Mouse (Mus musculus) neural tube, embryonic 15.5 days (tissue): ENCODE measurements around the gene Gm14226. TPM values are rescaled to one million over a fixed set of nuclear protein-coding genes. Genes with fewer than 3 reads are reported as not detected.

Source experiments
- ATAC-seq: fragments of 200-750 bp; cut with Nextera tagmentation; 2 replicates; pipeline ENCODE4 v1.8.0; 2017; ENCODE audit warnings: mild to moderate bottlenecking, moderate TSS enrichment, moderate library complexity; ENCODE audit not compliant: low FRiP score
- H3K27ac ChIP-seq: fragments of 300-500 bp; sonication (generic); replicated peaks from 2 replicates; pipeline ENCODE4 v1.5.1; 2015; ENCODE audit warnings: mild to moderate bottlenecking, inconsistent platforms
- H3K27me3 ChIP-seq: fragments of 300-500 bp; sonication (generic); replicated peaks from 2 replicates; pipeline ENCODE4 v1.6.1; 2015; ENCODE audit warnings: inconsistent platforms
- H3K36me3 ChIP-seq: fragments of 300-500 bp; sonication (generic); 2 replicates; pipeline ENCODE4 v1.6.1; 2015; ENCODE audit warnings: inconsistent platforms
- H3K4me1 ChIP-seq: fragments of 300-500 bp; sonication (generic); 2 replicates; pipeline ENCODE4 v1.6.1; 2015; ENCODE audit warnings: inconsistent platforms
- H3K4me2 ChIP-seq: fragments of 300-500 bp; sonication (generic); 2 replicates; pipeline ENCODE4 v1.6.1; 2015; ENCODE audit warnings: inconsistent platforms, mild to moderate bottlenecking, moderate library complexity
- H3K4me3 ChIP-seq: fragments of 300-500 bp; sonication (generic); replicated peaks from 2 replicates; pipeline ENCODE4 v1.5.1; 2015; ENCODE audit warnings: mild to moderate bottlenecking, inconsistent platforms
- H3K9ac ChIP-seq: fragments of 300-500 bp; sonication (generic); replicated peaks from 2 replicates; pipeline ENCODE4 v1.6.1; 2015; ENCODE audit warnings: mild to moderate bottlenecking, inconsistent platforms
- H3K9me3 ChIP-seq: fragments of 300-500 bp; sonication (generic); replicated peaks from 2 replicates; pipeline ENCODE4 v1.6.1; 2016; ENCODE audit warnings: inconsistent platforms
- WGBS: fragments of 180-500 bp; shearing (Covaris S2); methylation state at CpG from one replicate; pipeline ENCODE4 v1.1.7; 2015; ENCODE audit warnings: mixed read lengths; 5-methylcytosine and 5-hydroxymethylcytosine counted together
- polyA plus RNA-seq: library from polyadenylated mRNA; unstranded; fragments of >200 nt; fragmentation: Nextera tagmentation; extraction: Ambion mirVana; gene quantifications from 2 replicates; pipeline ENCODE4 v1.2.1, GENCODE M21; 2015

Gene Gm14226
- polyA plus RNA-seq, 1 experiment from 2014 or later, result 0.29 TPM

DNA sequence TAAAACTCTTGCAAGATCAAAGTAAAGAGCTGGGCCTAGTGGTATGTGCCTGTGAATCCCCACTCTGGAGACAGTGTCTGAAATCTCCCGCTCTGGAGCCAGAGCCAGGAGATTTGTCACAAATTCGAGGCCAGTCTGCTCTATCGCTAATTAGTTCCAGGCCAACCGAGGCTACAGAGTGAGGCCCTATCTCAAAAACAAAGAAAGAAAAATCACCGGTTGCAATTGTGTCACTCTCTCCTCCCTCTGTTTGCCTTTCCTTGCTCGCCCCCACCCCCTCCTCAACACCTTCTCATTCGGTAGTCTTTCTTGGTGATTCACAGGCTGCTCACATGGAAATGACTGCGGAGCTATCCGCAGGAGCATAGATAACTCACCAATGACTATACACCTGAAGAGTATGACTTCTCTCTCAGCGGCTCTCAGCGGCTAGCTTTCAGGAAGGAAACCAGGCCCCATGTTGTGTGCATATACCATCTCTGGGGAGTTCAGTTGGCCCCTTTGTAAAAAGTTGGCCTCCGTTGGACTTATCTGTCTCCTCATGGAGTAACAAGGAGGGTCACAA is 56.8 kb downstream of the Gm14226 start:
- Histone ChIP-seq H3K27ac (peak overlapping the region; percentile 89), H3K27me3 (no peaks in the 10 kb centered on the region), H3K36me3 (no peaks in the 10 kb centered on the region), H3K4me1 (peaks cover 27% of the 10 kb centered on the region), H3K9me3 (no peaks in the 10 kb centered on the region), H3K9ac (peak overlapping the region; percentile 83), H3K4me2 (peak overlapping the region; percentile 82), H3K4me3 (peak overlapping the region; percentile 60)
- peak; percentile 19; the same call in 1 of the 2 replicates for ATAC-seq
- WGBS, result 17% methylated on average over 12 of the region's 12 CpGs

DNA sequence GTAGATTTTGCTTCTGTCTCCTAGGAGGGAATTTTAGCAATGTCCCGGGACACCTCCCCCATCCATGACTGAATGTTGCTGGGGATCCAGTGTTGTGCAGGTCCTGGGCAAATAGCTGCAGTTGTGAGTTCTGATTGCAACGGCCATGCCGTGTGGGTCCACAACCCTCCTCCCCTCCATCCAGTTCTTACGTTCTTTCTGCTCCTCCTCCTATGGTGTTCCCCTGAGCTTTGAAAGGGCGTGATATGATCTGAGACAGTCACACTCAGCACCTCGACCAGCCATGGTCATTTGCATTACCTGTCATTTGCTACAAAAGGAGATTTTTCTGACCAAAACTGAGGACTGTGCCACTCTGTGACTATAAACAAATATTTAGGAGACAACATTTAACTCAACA is 57.6 kb downstream of the Gm14226 start:
- Histone ChIP-seq H3K4me2 (peak overlapping the region; percentile 82; the same call in 1 of the 2 replicates), H3K9ac (no peak overlapping the region), H3K36me3 (no peaks in the 10 kb centered on the region), H3K27ac (no peak overlapping the region), H3K4me1 (peaks cover 27% of the 10 kb centered on the region), H3K9me3 (no peaks in the 10 kb centered on the region), H3K27me3 (no peaks in the 10 kb centered on the region), H3K4me3 (no peak overlapping the region)
- no peak for ATAC-seq
- WGBS, result 90% methylated on average over 6 of the region's 6 CpGs

Other genes starting within 250 kb of the Gm14226 start
- not detected in 2 replicates for gene Gm14214, start 248.2 kb upstream of the Gm14226 start, polyA plus RNA-seq
- 26.2 and 28.2 TPM in 2 replicates for gene Raly, start 227.2 kb upstream of the Gm14226 start, polyA plus RNA-seq
- 0.33 and 0.93 TPM in 2 replicates for gene a, start 226.9 kb upstream of the Gm14226 start, polyA plus RNA-seq
- gene Eif2s2, start 125.3 kb upstream of the Gm14226 start, polyA plus RNA-seq, result 70.2 and 71.1 TPM in 2 replicates
- gene Ahcy, start 56.2 kb downstream of the Gm14226 start, polyA plus RNA-seq, result 30.9 and 44.6 TPM in 2 replicates
- gene Itch, start 115.2 kb downstream of the Gm14226 start, polyA plus RNA-seq, result 41.2 and 44.4 TPM in 2 replicates
- 675 and 765 TPM in 2 replicates for gene Dynlrb1, start 218.3 kb downstream of the Gm14226 start, polyA plus RNA-seq